Mouse (Mus musculus): ENCODE measurements around the gene Ano7. TPM values are rescaled to one million over a fixed set of nuclear protein-coding genes. Genes with fewer than 3 reads are reported as not detected.

The Ano7 gene
- polyA plus RNA-seq, 1 experiment from 2014 or later, result 0.26 TPM

DNA sequence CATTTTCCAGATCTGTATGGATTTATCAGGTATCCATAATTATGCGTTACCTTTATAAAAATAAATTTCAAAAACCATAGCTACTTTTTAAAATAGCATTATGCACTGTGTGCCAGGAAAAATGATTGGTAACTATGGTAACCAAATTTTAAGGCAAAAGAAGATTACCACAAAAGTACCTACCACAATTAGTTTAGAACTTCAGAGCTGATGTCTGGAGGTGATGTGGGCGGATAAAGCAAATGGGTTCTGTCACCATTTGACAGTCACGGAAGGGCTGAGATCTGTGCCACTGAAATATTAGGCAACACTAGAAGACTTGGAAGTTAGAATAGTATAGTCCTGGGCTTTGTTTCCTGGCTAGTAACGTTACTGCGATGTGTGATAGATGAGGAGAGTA is 26.6 kb upstream of the Ano7 start:
- Histone ChIP-seq H3K4me2 (ENCODE audit: low read length) (no peak overlapping the region), H3K9me3 (replicated peaks; ENCODE audit: low read length) (no peaks in the 10 kb centered on the region), H3K4me1 (replicated peaks; ENCODE audit: insufficient read depth, low read length) (0 out of 2 replicates have a peak, but pooled peaks cover 3% of the 10 kb centered on the region), H3K27me3 (ENCODE audit: insufficient read depth, low read length) (no peaks in the 10 kb centered on the region), H3K27ac (no peak overlapping the region), H3K9ac (ENCODE audit: low read depth, low read length) (no peak overlapping the region), H3K4me3 (replicated peaks; ENCODE audit: low read depth, low read length) (no peak overlapping the region), H3K36me3 (ENCODE audit: insufficient read depth, low read length) (peaks cover 30% of the 10 kb centered on the region; the same call in 1 of the 2 replicates)
- 90% methylated on average over 5 of the region's 5 CpGs for WGBS
- no peak for TF ChIP-seq CTCF (IDR thresholded peaks at IDR 0.05; ENCODE audit: low read depth)
- no peak for DNase-seq (ENCODE audit: low spot score)
- ATAC-seq (replicated peaks; ENCODE audit: low FRiP score, low read depth), result no peak

DNA sequence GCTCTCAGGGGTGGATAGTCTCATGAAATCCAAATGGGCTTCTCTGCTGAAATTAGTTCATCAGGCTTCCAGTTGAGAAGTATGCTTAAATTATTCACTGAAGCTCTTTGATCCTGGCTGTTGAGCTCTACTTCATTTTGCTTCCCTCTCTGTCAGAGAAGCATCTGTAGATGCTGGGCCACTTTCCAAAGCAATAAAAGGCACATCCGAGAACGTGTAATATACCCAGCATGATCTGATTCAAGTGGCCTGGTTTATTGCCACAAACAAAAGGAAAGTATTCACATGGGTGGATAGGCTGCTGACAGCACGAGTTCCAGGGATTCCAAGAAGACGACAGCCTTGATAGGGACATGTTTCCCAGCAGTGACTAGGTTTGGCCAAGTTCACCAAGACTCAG is 24.0 kb upstream of the Ano7 start:
- no peaks in the 10 kb centered on the region for H3K9me3 ChIP-seq (replicated peaks; ENCODE audit: low read length)
- peaks cover 50% of the 10 kb centered on the region for H3K36me3 ChIP-seq (ENCODE audit: insufficient read depth, low read length)
- no peaks in the 10 kb centered on the region for H3K4me1 ChIP-seq (replicated peaks; ENCODE audit: insufficient read depth, low read length)
- no peak for TF ChIP-seq CTCF (IDR thresholded peaks at IDR 0.05; ENCODE audit: low read depth)
- WGBS, result 36% methylated on average over 4 of the region's 4 CpGs
- no peak overlapping the region for H3K4me2 ChIP-seq (ENCODE audit: low read length)
- ATAC-seq (replicated peaks; ENCODE audit: low FRiP score, low read depth) (no peak), DNase-seq (ENCODE audit: low spot score) (no peak)
- no peaks in the 10 kb centered on the region for H3K27me3 ChIP-seq (ENCODE audit: insufficient read depth, low read length)
- no peak overlapping the region for H3K27ac ChIP-seq
- H3K4me3 ChIP-seq (replicated peaks; ENCODE audit: low read depth, low read length), result no peak overlapping the region
- no peak overlapping the region for H3K9ac ChIP-seq (ENCODE audit: low read depth, low read length)

DNA sequence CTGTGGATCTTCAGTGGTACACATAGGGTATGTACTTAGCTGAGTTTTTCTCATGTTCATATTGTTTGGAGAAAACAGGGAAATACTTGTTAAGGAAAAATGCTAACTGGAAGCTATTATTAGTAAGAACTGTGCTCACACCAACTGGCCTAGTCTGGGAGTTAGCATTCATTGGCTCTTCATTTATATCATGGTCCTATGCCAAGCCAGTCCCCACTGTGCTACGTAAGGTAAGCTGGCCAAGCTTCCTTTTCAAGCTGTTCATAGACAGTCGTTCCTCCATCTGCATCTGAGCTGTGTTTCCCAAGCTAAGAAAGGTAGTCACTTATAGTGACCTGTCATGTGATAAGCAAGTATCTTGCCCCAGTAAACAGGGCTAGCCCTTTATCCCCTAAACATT is 21.0 kb upstream of the Ano7 start:
- DNase-seq (ENCODE audit: low spot score), result no peak
- H3K27ac ChIP-seq, result no peak overlapping the region
- TF ChIP-seq CTCF (IDR thresholded peaks at IDR 0.05; ENCODE audit: low read depth), result no peak
- H3K4me1 ChIP-seq (replicated peaks; ENCODE audit: insufficient read depth, low read length), result no peaks in the 10 kb centered on the region
- no peak overlapping the region for H3K9ac ChIP-seq (ENCODE audit: low read depth, low read length)
- ATAC-seq (replicated peaks; ENCODE audit: low FRiP score, low read depth), result no peak
- no peaks in the 10 kb centered on the region for H3K9me3 ChIP-seq (replicated peaks; ENCODE audit: low read length)
- no peaks in the 10 kb centered on the region for H3K27me3 ChIP-seq (ENCODE audit: insufficient read depth, low read length)
- 89% methylated on average over 2 of the region's 2 CpGs for WGBS
- H3K4me3 ChIP-seq (replicated peaks; ENCODE audit: low read depth, low read length), result no peak overlapping the region
- peaks cover 59% of the 10 kb centered on the region for H3K36me3 ChIP-seq (ENCODE audit: insufficient read depth, low read length)
- no peak overlapping the region for H3K4me2 ChIP-seq (ENCODE audit: low read length)

DNA sequence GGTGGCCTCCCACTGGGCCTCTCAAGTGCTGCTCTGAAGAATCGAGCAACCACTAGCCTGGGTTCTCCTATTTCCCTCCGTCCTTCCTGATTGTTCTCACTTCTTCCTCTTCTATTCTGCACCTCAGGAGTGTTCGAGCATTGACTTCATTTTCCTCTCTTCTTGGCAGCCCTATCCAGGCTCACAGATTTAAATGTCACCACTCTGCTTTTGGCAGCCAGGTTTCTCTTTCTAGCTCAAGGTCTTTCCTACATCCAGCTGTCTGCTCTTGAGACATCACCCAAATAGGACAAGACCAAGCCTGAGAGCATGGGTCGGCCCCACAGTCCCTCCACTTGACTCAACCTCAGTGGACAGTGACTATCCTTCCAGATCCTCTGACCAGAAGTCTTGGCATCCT is 11.1 kb upstream of the Ano7 start:
- TF ChIP-seq CTCF (IDR thresholded peaks at IDR 0.05; ENCODE audit: low read depth), result no peak
- DNase-seq (ENCODE audit: low spot score), result no peak
- no peak for ATAC-seq (replicated peaks; ENCODE audit: low FRiP score, low read depth)
- no peaks in the 10 kb centered on the region for H3K9me3 ChIP-seq (replicated peaks; ENCODE audit: low read length)
- H3K27me3 ChIP-seq (ENCODE audit: insufficient read depth, low read length), result no peaks in the 10 kb centered on the region
- H3K36me3 ChIP-seq (ENCODE audit: insufficient read depth, low read length), result peaks cover 56% of the 10 kb centered on the region
- H3K27ac ChIP-seq, result no peak overlapping the region
- H3K4me3 ChIP-seq (replicated peaks; ENCODE audit: low read depth, low read length), result no peak overlapping the region
- 93% methylated on average over 4 of the region's 4 CpGs for WGBS
- no peak overlapping the region for H3K9ac ChIP-seq (ENCODE audit: low read depth, low read length)
- no peak overlapping the region for H3K4me2 ChIP-seq (ENCODE audit: low read length)
- H3K4me1 ChIP-seq (replicated peaks; ENCODE audit: insufficient read depth, low read length), result no peaks in the 10 kb centered on the region

DNA sequence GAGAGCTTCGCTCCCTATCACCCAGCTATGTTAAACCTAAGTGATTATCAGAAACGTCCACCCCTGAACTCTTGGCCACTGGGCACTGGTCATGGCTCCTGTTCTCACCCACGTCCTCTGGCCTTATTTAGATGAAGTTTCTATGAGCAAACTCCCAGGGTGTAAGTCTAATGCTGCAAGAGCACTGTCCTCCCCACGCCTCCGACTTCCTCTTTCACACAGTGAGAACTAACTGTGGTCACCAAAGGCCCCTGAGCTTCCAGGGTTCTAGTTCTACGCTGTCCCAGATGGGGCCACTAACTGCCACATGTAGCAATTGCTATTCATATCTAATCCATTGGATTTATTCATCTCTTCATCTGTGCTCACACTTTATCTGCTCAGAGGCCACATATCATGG is 8.1 kb upstream of the Ano7 start:
- TF ChIP-seq CTCF (IDR thresholded peaks at IDR 0.05; ENCODE audit: low read depth), result no peak
- Histone ChIP-seq H3K27me3 (ENCODE audit: insufficient read depth, low read length) (no peaks in the 10 kb centered on the region), H3K4me2 (ENCODE audit: low read length) (no peak overlapping the region), H3K4me1 (replicated peaks; ENCODE audit: insufficient read depth, low read length) (no peaks in the 10 kb centered on the region), H3K36me3 (ENCODE audit: insufficient read depth, low read length) (peaks cover 44% of the 10 kb centered on the region), H3K27ac (no peak overlapping the region), H3K9me3 (replicated peaks; ENCODE audit: low read length) (no peaks in the 10 kb centered on the region), H3K4me3 (replicated peaks; ENCODE audit: low read depth, low read length) (no peak overlapping the region), H3K9ac (ENCODE audit: low read depth, low read length) (no peak overlapping the region)
- 94% methylated on average over 6 of the region's 6 CpGs for WGBS
- no peak for ATAC-seq (replicated peaks; ENCODE audit: low FRiP score, low read depth)
- DNase-seq (ENCODE audit: low spot score), result no peak

DNA sequence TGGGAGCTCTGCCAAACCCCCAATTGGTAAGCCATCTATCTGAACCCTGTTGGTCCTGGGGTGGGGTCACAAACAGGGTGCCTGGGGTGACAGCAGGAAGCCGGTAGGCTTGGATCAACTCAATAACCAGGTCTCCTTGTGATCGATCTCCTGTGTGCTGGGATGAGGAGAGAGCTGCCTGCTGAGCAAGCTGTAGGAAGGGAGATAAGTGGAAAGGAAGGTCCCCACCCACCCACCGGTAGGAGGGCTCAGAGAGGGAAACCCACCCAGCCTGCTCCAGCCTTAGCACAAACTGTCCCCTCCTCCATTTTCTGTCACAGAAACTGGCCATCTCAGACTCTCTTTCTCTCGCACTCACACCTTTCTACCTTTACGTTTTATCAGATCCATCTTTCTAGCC is 3.6 kb downstream of the Ano7 start:
- Histone ChIP-seq H3K9me3 (replicated peaks; ENCODE audit: low read length) (no peaks in the 10 kb centered on the region), H3K4me1 (replicated peaks; ENCODE audit: insufficient read depth, low read length) (no peaks in the 10 kb centered on the region), H3K36me3 (ENCODE audit: insufficient read depth, low read length) (no peaks in the 10 kb centered on the region), H3K27me3 (ENCODE audit: insufficient read depth, low read length) (no peaks in the 10 kb centered on the region), H3K4me3 (replicated peaks; ENCODE audit: low read depth, low read length) (no peak overlapping the region), H3K4me2 (ENCODE audit: low read length) (no peak overlapping the region), H3K27ac (no peak overlapping the region), H3K9ac (ENCODE audit: low read depth, low read length) (no peak overlapping the region)
- no peak for ATAC-seq (replicated peaks; ENCODE audit: low FRiP score, low read depth)
- TF ChIP-seq CTCF (IDR thresholded peaks at IDR 0.05; ENCODE audit: low read depth), result no peak
- whole genome bisulfite sequencing, result 52% methylated on average over 5 of the region's 5 CpGs
- DNase-seq (ENCODE audit: low spot score), result no peak

DNA sequence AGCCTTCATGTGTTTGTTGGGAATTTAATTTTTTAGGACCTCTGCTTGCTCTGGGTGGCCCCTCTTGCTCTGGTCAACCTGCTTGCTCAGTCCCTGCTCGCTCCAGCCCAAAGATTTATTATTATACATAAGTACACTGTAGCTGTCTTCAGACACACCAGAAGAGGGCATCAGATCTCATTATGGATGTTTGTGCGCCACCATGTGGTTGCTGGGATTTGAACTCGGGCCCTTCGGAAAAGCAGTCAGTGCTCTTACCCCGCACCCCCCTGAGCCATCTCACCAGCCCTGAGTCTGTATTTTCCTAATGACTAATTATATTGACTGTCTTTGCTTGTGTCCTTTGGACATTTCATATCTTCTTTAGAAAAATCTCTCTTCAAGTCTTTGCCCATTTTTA is 5.4 kb downstream of the Ano7 start:
- Histone ChIP-seq H3K9me3 (replicated peaks; ENCODE audit: low read length) (no peaks in the 10 kb centered on the region), H3K4me3 (replicated peaks; ENCODE audit: low read depth, low read length) (no peak overlapping the region), H3K4me1 (replicated peaks; ENCODE audit: insufficient read depth, low read length) (no peaks in the 10 kb centered on the region), H3K27me3 (ENCODE audit: insufficient read depth, low read length) (no peaks in the 10 kb centered on the region), H3K4me2 (ENCODE audit: low read length) (no peak overlapping the region), H3K9ac (ENCODE audit: low read depth, low read length) (no peak overlapping the region), H3K36me3 (ENCODE audit: insufficient read depth, low read length) (no peaks in the 10 kb centered on the region), H3K27ac (no peak overlapping the region)
- 73% methylated on average over 5 of the region's 5 CpGs for WGBS
- ATAC-seq (replicated peaks; ENCODE audit: low FRiP score, low read depth) (no peak), DNase-seq (ENCODE audit: low spot score) (no peak)
- TF ChIP-seq CTCF (IDR thresholded peaks at IDR 0.05; ENCODE audit: low read depth), result 0 out of 2 replicates have a peak, but pooled peaks have one; percentile 9
